Mouse (Mus musculus): ENCODE data around the gene Rb1.

Rb1 gene

DNA sequence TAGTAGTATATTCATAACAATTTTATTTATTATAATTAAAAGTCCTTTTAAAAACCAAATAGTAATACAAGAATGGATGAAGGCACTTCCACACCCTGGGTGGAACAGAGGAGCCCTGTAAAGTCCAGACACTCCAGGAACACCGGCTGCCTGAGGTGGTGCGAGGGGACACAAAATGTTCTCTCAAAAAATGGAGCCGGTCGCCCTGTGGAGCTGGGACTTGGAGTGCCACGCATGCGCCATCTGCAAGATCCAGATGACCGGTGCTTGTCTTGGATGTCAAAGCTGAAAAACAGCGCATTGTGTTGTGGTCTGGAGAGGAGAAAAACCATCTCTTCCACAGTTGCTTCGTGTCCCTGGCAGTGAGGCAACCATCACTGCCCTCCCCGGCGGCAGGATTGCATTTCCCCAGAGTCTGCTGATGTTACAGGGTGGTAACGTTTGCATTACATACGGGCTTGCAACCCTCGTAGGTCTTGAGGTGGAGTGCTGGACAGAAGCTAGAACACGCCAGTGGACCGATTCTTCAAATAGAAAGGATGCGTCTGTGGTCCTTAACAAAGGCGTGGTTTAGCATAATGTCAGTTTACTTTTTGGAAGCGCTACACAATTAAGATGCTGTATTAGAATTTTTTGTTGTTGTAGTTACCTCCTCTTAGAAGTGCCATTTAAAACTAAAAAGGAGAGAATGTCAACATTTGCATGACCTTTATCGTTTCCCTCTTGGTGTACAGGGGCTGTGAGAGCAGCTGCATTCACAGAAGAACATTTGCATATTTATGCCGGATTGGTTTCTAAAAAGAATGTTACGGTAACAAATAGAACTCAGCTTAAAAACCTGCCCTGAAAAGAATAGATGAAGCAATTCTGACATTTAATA is 9.5 kb upstream of the Rb1 start:
- DNase-seq = no peak

DNA sequence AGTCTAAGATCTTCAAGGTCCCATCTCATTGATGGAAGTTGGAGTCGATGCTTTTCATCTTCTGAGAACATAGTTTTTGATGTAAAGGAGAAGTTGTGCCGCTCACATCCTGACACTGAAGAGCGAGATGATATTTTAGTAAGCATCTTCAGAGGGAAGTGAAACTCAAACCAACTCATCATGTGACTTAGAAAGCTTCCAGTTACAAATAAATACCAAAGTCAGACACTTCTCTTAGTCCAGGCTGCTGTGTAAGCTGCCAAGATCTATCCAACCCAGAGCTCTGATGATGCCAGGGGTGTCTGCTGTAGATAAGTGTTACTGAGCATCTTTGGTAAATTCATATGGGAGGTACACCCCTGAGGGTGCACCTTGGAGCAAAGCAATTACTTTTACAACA is 8.3 kb upstream of the Rb1 start:
- DNase-seq = no peak

GRCm38 (mm10) chr14:73331386-73331785 is 5.8 kb upstream of the Rb1 start:
- no peak for DNase-seq

DNA sequence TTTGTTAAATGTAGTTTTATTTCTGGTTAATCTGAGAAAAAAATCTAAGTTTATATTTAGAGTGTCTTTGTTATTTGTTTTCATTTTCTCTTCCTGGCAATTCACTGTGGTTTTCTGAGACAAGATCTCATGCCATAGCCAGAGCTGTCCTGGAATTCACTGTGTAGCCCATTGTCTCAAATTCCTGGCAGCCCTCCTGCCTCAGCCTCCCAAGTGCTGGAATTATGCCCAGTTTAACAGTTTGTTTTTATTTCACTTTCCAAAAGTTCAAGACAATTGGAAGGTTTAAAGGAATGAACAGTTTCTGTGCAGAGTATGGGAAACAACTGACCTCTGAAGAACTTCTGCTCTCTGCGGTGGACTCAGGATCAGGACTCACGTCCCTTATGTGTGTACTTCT is 4.2 kb upstream of the Rb1 start:
- no peak for DNase-seq

GRCm38 (mm10) chr14:73326511-73326910 is 889 bp upstream of the Rb1 start:
- DNase-seq = no peak

GRCm38 (mm10) chr14:73324634-73325455 is 777 bp downstream of the Rb1 start:
- peak; percentile 60 to 69 for DNase-seq

GRCm38 (mm10) chr14:73323965-73324364 is 1.7 kb downstream of the Rb1 start:
- no peak for DNase-seq

- DNase-seq = no peak
These were observed 3.5 kb downstream of the Rb1 start for GRCm38 (mm10) chr14:73322142-73322541.

DNA sequence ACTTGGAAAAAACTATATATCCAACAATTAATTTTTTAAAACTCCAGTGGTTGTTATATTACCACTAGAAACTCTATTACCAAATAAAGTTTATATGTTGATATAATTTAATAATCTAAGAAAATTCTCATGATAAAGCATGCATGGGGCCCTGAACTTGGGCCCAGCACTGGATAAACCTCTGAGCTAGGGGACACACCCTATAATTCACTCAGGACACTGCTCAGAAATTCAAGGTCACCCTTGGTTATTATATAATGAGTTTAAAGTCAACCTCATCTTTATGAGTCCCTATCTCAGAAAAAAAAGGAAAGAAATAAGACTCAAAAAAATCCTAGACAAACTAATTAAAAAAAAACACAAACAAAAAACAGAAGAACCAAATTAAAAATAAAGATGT is 8.7 kb downstream of the Rb1 start:
- no peak for DNase-seq

GRCm38 (mm10) chr14:73313864-73314263 is 11.8 kb downstream of the Rb1 start:
- DNase-seq = no peak

DNA sequence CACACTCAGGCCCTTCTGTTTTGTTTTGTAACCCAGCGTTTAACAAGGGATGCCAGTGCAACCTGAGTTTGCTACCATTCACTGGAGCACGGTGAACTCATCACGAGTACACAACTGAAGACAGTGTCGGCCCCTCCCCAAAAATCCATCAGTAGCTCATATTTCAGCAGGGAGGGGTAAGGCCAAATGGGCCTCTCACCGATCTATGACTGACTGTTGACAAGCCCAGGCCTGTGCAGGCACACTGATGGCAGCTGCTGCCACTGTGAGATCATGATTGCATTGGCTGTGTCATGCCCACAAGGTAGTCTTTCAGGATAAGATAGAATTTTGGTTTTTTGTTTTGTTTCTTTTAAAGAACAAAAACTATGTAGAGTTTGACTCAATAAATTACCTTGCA is 12.2 kb downstream of the Rb1 start:
- DNase-seq = peak in 1 of 2 experiments; percentile 17

DNA sequence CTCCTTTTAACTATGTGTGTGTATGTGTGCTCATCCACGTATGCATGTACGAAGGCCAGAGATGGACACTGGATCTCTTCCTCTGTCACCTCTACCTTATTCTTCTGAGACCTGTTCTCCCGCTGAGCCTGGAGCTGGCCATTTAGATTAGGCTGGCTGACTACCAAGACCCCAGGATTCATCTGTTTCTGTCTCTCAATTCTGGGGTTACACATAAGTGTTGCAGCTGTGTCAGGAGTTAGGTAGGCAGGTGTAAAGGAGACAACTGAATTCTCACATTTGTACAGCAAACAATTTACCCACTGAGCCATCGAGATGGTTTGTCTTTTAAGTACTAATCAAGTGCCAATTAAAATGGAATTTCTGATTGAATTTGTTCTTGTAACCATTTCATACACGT is 12.7 kb downstream of the Rb1 start:
- DNase-seq = no peak

DNA sequence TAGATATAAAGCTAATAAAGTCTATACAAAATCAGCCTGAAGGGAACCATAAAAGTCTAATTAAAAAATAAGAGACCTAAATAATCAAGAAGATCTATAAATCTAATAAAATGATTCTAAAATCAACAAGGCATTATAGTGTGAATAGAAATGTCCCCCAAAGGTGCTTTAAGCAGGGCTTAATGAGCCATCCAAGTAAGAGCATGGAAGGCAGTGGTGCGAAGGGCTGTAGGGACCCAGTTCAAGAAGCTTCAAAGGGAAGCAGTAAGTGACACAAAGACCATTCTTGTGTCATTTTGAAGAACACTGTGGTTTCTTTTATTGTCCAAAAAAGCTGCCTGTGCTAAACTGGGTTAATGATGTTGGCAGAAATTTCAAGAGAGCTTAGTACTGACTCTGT is 18.1 kb downstream of the Rb1 start:
- no peak for DNase-seq

- peak; percentile 64 for DNase-seq
These were observed 22.4 kb downstream of the Rb1 start for GRCm38 (mm10) chr14:73303193-73303592.

DNA sequence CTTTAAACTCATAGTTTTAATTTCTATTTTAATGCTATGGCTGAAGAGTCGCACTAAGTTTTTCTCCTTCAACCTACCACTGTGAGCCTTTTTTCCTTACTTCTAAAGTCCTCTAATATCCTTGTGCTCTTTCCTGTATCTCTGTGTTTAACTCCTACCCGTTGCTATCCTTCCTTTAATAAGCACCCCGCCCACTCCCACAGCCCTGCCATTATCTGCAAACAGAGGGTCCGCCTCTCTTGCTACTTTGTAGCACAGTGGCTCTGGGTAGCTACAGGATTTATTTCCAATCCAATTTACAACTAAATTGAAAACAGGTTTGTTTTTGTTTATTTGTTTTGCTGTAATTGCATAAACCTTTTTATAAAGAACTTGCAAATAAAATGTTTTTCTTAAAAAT is 23.8 kb downstream of the Rb1 start:
- DNase-seq = no peak

GRCm38 (mm10) chr14:73295512-73295911 is 30.1 kb downstream of the Rb1 start:
- no peak for DNase-seq

- DNase-seq = no peak
These were observed 32.0 kb downstream of the Rb1 start for GRCm38 (mm10) chr14:73293616-73294015.

- DNase-seq = no peak
These were observed 33.2 kb downstream of the Rb1 start for GRCm38 (mm10) chr14:73292434-73292833.

DNA sequence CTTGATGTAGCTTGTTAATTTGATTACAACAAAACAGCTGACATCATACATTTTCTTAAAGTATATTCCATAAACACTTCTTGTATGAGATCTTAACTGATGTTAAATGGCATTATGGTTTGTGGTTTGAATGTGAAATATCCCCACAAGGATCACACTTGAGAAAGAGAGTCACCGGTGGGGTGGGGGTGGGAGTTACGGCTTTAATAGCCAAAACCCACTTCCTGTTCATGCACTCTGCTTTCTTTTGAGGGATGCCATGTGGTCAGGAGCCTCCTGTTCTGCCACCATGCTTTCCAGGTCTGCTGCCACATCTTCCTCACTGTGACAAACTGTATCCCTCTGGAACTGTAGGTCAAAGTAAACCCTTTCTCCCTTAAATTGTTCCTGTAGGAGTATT is 35.7 kb downstream of the Rb1 start:
- DNase-seq = no peak

- DNase-seq = peak in 1 of 2 experiments; percentile 12
These were observed 44.6 kb downstream of the Rb1 start for GRCm38 (mm10) chr14:73280996-73281395.

GRCm38 (mm10) chr14:73279096-73279495 is 46.5 kb downstream of the Rb1 start:
- DNase-seq = no peak

DNA sequence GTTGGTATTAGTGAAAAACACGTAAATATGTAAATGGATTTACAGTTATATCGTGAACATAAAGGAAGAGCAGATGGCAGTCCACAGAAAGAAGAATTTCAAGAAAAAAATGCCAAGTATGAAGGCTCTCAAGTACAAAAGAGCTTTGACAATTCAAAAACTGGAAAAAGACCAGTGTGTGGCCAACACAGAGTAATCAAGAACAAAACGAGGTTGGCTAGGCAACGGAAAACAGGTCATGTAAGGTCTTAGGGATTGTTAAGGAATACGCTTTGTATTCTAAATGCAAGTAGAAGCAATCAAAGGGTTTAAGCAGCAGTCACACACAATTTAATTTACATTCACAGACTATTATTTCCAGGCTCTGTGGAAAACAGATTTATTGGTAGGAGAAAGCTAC is 53.8 kb downstream of the Rb1 start:
- no peak for DNase-seq

GRCm38 (mm10) chr14:73266166-73266565 is 59.5 kb downstream of the Rb1 start:
- DNase-seq = no peak

GRCm38 (mm10) chr14:73262210-73262609 is 63.4 kb downstream of the Rb1 start:
- DNase-seq = no peak

Measured in cerebellum, adult 18-20 months (tissue).